Mouse (Mus musculus) heart, postnatal 0 days (tissue): ENCODE results near the gene Brca1.

ENCODE experiments used
- CTCF ChIP-seq: IDR thresholded peaks from 2 replicates; pipeline ENCODE4 v1.5.1; 2016; ENCODE audit warnings: antibody characterized with exemption, control low read depth, low read depth
- EP300 ChIP-seq: IDR thresholded peaks from 2 replicates; pipeline ENCODE4 v1.6.1; 2016; ENCODE audit warnings: antibody characterized with exemption, low read depth

GRCm38 (mm10) chr11:101588868-101589267 is 37.1 kb upstream of the Brca1 start:
- no peak for TF ChIP-seq EP300
- no peak for TF ChIP-seq CTCF
